Mouse (Mus musculus): ENCODE data around the gene Zfp945.
"Not testable (repeated sequence)": the region's sequence is repeated elsewhere in the genome, so short reads cannot be mapped to it uniquely, and the experiment has no call there.

The Zfp945 gene

DNA sequence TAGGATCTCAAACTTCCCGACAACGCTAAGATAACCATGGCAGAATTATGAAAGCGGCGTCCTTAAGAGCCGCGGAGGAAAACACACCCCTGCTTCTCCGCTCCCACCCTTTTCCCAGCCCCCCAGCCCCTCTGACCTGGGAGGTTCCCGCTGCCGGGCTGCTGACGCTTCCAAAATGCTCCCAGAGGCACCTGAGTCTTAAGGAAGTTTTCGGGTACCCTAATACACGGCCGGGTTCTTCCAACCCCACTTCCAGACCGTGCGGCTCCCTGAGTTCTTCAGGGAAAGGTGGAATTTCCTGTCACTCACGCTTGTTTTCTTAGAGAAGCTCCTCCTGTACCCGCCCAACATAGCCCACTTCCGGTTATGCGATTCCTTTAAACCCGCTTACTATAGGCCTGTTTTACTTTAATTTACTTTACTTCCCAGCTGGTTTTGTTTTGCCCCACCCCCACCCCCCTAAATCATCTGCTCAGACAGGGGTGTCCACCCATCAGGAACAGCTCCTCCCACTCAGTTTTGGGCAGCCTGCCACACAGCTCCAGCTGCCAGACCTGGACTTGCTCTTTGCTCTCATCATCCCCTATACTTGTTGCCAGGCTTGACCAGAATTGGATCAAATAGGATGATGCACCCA lies at the start of gene Zfp945:
Gene Zfp945 (minus strand): TSS at position 290 of the 637 bp plus-strand sequence.
- CTCF ChIA-PET: no interaction called here

GRCm38 (mm10) chr17:22888302-22888701 lies 21.4 kb upstream of the Zfp945 start:
- CTCF ChIA-PET: no interaction called here

DNA sequence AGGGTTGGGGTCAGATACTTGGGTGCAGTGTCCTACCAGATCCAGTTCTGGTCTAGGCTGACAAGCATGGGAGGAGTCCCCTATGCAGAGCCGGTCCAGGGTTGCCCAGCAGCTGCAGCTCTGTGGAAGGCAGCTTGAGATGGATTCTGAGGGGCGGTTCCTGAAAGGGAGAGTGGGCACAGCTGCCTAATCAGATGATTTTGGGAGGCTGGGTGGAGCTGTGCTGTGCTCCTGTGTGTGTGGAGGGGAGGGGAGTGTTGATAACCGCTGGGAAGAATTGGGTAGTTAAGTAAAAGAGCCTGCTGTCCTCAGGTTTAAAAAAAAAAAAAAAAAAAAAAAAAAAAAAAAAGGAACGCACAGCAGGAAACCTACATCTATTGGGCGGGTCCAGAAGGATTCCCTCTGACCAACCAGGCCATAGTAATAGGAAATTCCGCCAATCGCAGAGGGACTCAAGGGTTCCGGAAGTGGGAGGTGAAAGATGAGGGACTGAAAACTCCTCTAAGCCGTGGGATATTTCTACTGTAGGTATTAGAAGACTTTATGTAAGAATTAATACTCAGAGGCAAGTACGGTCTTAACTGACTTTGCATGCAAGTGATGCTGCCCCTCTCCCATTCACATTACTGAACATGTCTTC lies 17.2 kb upstream of the Zfp945 start:
- CTCF ChIA-PET: no interaction called here

GRCm38 (mm10) chr17:22877427-22878307 lies 10.7 kb upstream of the Zfp945 start:
- CTCF ChIA-PET: no interaction called here

DNA sequence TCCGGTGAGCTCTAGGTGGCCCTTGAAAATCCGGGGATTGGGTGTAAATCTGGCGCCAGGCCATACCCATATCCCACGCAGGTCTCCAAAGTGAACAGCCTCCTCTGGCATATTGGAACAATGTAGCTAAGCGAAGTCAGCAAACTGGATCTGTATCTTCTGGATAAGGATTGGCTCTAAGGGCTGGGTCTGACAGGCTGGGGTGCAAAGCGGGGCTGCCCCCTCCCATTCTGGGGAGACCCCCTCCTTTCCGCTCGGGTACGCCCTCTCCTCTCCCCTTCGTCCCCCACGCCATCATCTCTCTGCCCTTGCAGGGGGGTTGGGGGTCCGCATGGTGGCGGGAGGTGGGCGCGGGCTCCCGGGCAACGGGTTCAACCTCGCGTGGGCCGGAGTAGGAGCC lies 9.4 kb upstream of the Zfp945 start:
- CTCF ChIA-PET: no interaction called here

GRCm38 (mm10) chr17:22875549-22875948 lies 8.6 kb upstream of the Zfp945 start:
- CTCF ChIA-PET: not testable (repeated sequence)

- CTCF ChIA-PET: no interaction called here
These were observed 501 bp downstream of the Zfp945 start for GRCm38 (mm10) chr17:22866421-22866844.

DNA sequence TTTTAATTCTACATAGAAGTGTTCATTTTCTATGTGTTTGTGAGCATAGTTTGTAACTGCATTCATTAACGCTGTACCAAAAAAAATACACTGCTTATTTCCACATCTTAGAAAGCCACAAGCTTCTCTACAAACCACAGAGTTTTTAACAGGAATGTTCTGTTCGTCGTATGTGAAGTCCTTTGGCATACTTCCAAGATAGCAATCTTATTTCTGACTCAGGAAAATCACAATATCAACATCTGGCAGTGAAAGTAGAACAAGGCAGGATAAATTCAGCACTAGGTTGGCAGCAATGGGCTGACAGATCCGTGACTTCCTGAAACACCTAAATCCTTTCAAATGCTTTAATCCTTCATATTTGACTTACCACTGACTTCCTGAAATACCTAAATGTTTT lies 45.8 kb downstream of the Zfp945 start:
- CTCF ChIA-PET: interaction anchor here (0.7 kb wide), 1 partner anchor 10 kb away, joined by 3 read pairs; no protein-coding TSS in a partner anchor

DNA sequence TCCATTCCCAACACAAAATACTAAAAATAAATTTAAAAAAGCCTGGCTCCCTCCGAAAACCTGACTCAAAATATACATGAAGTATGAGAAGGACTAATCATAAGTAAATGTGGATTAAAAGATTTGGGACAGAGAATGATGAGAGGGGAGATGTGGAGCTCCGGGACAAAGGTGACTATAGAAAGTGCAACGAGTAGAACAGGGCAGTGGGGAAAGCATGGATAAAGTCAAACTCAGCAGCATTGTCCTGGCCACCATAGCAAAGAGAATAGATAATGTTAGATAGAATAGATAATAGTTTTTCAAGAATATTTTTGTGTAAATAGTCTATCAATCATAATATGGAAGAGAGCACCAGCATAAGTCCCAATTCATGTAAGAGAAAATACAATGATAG lies 48.7 kb downstream of the Zfp945 start:
- CTCF ChIA-PET: no interaction called here

DNA sequence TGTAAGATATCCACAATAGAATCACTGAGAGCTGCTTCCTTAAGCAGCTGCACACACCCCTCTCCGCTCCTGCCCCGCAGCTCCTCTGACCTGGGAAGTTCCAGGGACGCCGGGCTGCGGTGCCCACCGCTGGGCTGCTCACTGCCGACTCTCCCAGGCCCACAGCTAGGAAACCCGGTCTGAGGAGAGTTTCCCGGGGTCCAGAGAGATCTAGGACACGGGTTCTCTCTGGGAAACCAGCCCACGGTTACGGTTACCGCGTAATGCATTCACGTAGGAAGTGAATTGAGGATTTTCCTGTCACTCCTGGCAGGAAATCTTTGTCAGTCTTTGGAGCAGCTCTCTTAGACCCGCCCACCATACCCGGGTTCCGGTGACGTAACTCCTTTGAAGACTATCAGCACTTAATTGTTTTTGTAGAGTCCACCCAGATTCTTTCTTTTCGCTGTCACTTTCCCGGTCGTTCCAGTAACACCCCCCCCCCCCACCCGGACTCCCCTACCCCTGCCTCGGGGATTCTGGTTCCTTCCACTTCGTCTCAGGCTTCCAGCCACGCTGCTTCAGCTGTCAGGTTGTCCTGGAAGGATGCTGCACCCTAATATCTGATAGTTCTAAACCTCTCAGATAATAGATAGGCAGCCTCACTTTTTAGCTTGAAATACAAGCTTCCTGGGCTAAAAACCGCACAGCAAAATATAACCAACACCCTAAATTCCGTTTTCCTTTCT lies 49.3 kb downstream of the Zfp945 start:
- CTCF ChIA-PET: no interaction called here

GRCm38 (mm10) chr17:22799707-22800106 lies 67.2 kb downstream of the Zfp945 start:
- CTCF ChIA-PET: no interaction called here

All from spleen, embryonic (tissue).